Mouse (Mus musculus): Measurements from ENCODE around the gene Irf3. TPM values are rescaled to one million over a fixed set of nuclear protein-coding genes. Genes with fewer than 3 reads are reported as not detected.

Irf3 gene
- polyA plus RNA-seq, 1 experiment from 2014 or later: 56.8 TPM

GRCm38 (mm10) chr7:45043307-45043706 is 45.9 kb downstream of the Irf3 start:
- Histone ChIP-seq H3K4me2 (no peak overlapping the region), H3K36me3 (peaks cover 97% of the 10 kb centered on the region), H3K27me3 (replicated peaks) (no peaks in the 10 kb centered on the region), H3K27ac (replicated peaks) (no peak overlapping the region), H3K9me3 (replicated peaks) (no peaks in the 10 kb centered on the region), H3K4me1 (no peaks in the 10 kb centered on the region), H3K4me3 (replicated peaks) (no peak overlapping the region), H3K9ac (replicated peaks) (no peak overlapping the region)
- ATAC-seq (ENCODE audit: low FRiP score): no peak
- 96% methylated on average over 14 of the region's 14 CpGs for WGBS

GRCm38 (mm10) chr7:45045741-45046140 is 48.3 kb downstream of the Irf3 start:
- Histone ChIP-seq H3K9me3 (replicated peaks) (no peaks in the 10 kb centered on the region), H3K4me2 (no peak overlapping the region), H3K4me1 (peaks cover 19% of the 10 kb centered on the region), H3K27me3 (replicated peaks) (no peaks in the 10 kb centered on the region), H3K27ac (replicated peaks) (no peak overlapping the region), H3K4me3 (replicated peaks) (no peak overlapping the region), H3K36me3 (peaks cover 96% of the 10 kb centered on the region), H3K9ac (replicated peaks) (no peak overlapping the region)
- ATAC-seq (ENCODE audit: low FRiP score): no peak
- 94% methylated on average over 22 of the region's 22 CpGs for WGBS

- Histone ChIP-seq H3K9me3 (replicated peaks) (no peaks in the 10 kb centered on the region), H3K27me3 (replicated peaks) (no peaks in the 10 kb centered on the region), H3K9ac (replicated peaks) (no peak overlapping the region), H3K27ac (replicated peaks) (no peak overlapping the region), H3K4me1 (peaks cover 30% of the 10 kb centered on the region), H3K4me2 (no peak overlapping the region), H3K36me3 (peaks cover 84% of the 10 kb centered on the region), H3K4me3 (replicated peaks) (no peak overlapping the region)
- ATAC-seq (ENCODE audit: low FRiP score): no peak
- WGBS: 96% methylated on average over 26 of the region's 26 CpGs
Measured at GRCm38 (mm10) chr7:45046853-45047350, 49.5 kb downstream of the Irf3 start.

GRCm38 (mm10) chr7:45047491-45047890 is 50.0 kb downstream of the Irf3 start:
- H3K9ac ChIP-seq (replicated peaks): no peak overlapping the region
- H3K36me3 ChIP-seq: peaks cover 78% of the 10 kb centered on the region
- WGBS: 96% methylated on average over 14 of the region's 14 CpGs
- ATAC-seq (ENCODE audit: low FRiP score): no peak
- H3K4me2 ChIP-seq: no peak overlapping the region
- H3K4me1 ChIP-seq: peaks cover 33% of the 10 kb centered on the region
- H3K9me3 ChIP-seq (replicated peaks): no peaks in the 10 kb centered on the region
- H3K27me3 ChIP-seq (replicated peaks): no peaks in the 10 kb centered on the region
- no peak overlapping the region for H3K4me3 ChIP-seq (replicated peaks)
- no peak overlapping the region for H3K27ac ChIP-seq (replicated peaks)

GRCm38 (mm10) chr7:45048001-45048890 is 50.8 kb downstream of the Irf3 start:
- no peak overlapping the region for H3K4me2 ChIP-seq
- no peak for ATAC-seq (ENCODE audit: low FRiP score)
- H3K27me3 ChIP-seq (replicated peaks): no peaks in the 10 kb centered on the region
- H3K27ac ChIP-seq (replicated peaks): no peak overlapping the region
- 93% methylated on average over 38 of the region's 38 CpGs for WGBS
- H3K9ac ChIP-seq (replicated peaks): no peak overlapping the region
- H3K9me3 ChIP-seq (replicated peaks): no peaks in the 10 kb centered on the region
- no peak overlapping the region for H3K4me3 ChIP-seq (replicated peaks)
- peaks cover 71% of the 10 kb centered on the region for H3K36me3 ChIP-seq
- H3K4me1 ChIP-seq: peaks cover 33% of the 10 kb centered on the region

- H3K27ac ChIP-seq (replicated peaks): no peak overlapping the region
- peaks cover 62% of the 10 kb centered on the region for H3K36me3 ChIP-seq
- no peak overlapping the region for H3K9ac ChIP-seq (replicated peaks)
- no peaks in the 10 kb centered on the region for H3K27me3 ChIP-seq (replicated peaks)
- no peak for ATAC-seq (ENCODE audit: low FRiP score)
- WGBS: 95% methylated on average over 23 of the region's 23 CpGs
- H3K4me2 ChIP-seq: no peak overlapping the region
- peaks cover 38% of the 10 kb centered on the region for H3K4me1 ChIP-seq
- H3K4me3 ChIP-seq (replicated peaks): no peak overlapping the region
- H3K9me3 ChIP-seq (replicated peaks): no peaks in the 10 kb centered on the region
Measured at GRCm38 (mm10) chr7:45048923-45049657, 51.6 kb downstream of the Irf3 start.

- H3K27me3 ChIP-seq (replicated peaks): no peaks in the 10 kb centered on the region
Measured at GRCm38 (mm10) chr7:45050945-45051600, 53.6 kb downstream of the Irf3 start.

GRCm38 (mm10) chr7:45051601-45051974 is 54.1 kb downstream of the Irf3 start:
- 2% methylated on average over 13 of the region's 13 CpGs for WGBS
- no peaks in the 10 kb centered on the region for H3K27me3 ChIP-seq (replicated peaks)
- peak overlapping the region; percentile 97 for H3K4me2 ChIP-seq
- peaks cover 43% of the 10 kb centered on the region for H3K4me1 ChIP-seq
- no peak for ATAC-seq (ENCODE audit: low FRiP score)
- peak overlapping the region; percentile 99 for H3K27ac ChIP-seq (replicated peaks)
- peak overlapping the region; percentile 66 for H3K9ac ChIP-seq (replicated peaks)
- no peaks in the 10 kb centered on the region for H3K9me3 ChIP-seq (replicated peaks)
- peaks cover 37% of the 10 kb centered on the region for H3K36me3 ChIP-seq
- peak overlapping the region; percentile 81 for H3K4me3 ChIP-seq (replicated peaks)

More at GRCm38 (mm10) chr7:45050945-45051600, 53.6 kb downstream of the Irf3 start:
- peaks cover 42% of the 10 kb centered on the region for H3K36me3 ChIP-seq
- H3K27ac ChIP-seq (replicated peaks): peak overlapping the region; percentile 99
- H3K4me1 ChIP-seq: peaks cover 43% of the 10 kb centered on the region
- peak overlapping the region; percentile 66 for H3K9ac ChIP-seq (replicated peaks)
- H3K4me3 ChIP-seq (replicated peaks): peak overlapping the region; percentile 81
- peak overlapping the region; percentile 97 for H3K4me2 ChIP-seq
- H3K9me3 ChIP-seq (replicated peaks): no peaks in the 10 kb centered on the region
- 4% methylated on average over 16 of the region's 16 CpGs for WGBS
- ATAC-seq (ENCODE audit: low FRiP score): peak; percentile 33

Small RNA genes within 50 kb of the gene (microRNA-seq; reads per million reads assigned to microRNA genes)
- not detected for gene Mir7054

Other genes starting within 250 kb of the Irf3 start
- gene Vrk3, start 249.2 kb upstream of the Irf3 start, polyA plus RNA-seq (2015; fragmentation: Nextera tagmentation; extraction: Ambion mirVana): 28.9 and 29.7 TPM in 2 replicates
- gene Zfp473, start 246.6 kb upstream of the Irf3 start, polyA plus RNA-seq (2015; fragmentation: Nextera tagmentation; extraction: Ambion mirVana): 1.1 and 1.4 TPM in 2 replicates
- gene Nup62, start 181.6 kb upstream of the Irf3 start, polyA plus RNA-seq (2015; fragmentation: Nextera tagmentation; extraction: Ambion mirVana): 40.7 and 58.0 TPM in 2 replicates
- 0.78 and 4.7 TPM in 2 replicates for gene Il4i1, start 181.3 kb upstream of the Irf3 start, polyA plus RNA-seq (2015; fragmentation: Nextera tagmentation; extraction: Ambion mirVana)
- 3.6 and 4.1 TPM in 2 replicates for gene Atf5, start 181.0 kb upstream of the Irf3 start, polyA plus RNA-seq (2015; fragmentation: Nextera tagmentation; extraction: Ambion mirVana)
- 89.9 and 92.0 TPM in 2 replicates for gene Akt1s1, start 148.7 kb upstream of the Irf3 start, polyA plus RNA-seq (2015; fragmentation: Nextera tagmentation; extraction: Ambion mirVana)
- 105 and 110 TPM in 2 replicates for gene Tbc1d17, start 148.6 kb upstream of the Irf3 start, polyA plus RNA-seq (2015; fragmentation: Nextera tagmentation; extraction: Ambion mirVana)
- gene Pnkp, start 140.5 kb upstream of the Irf3 start, polyA plus RNA-seq (2015; fragmentation: Nextera tagmentation; extraction: Ambion mirVana): 29.2 and 29.6 TPM in 2 replicates
- 433 and 459 TPM in 2 replicates for gene Ptov1, start 127.9 kb upstream of the Irf3 start, polyA plus RNA-seq (2015; fragmentation: Nextera tagmentation; extraction: Ambion mirVana)
- 136 and 141 TPM in 2 replicates for gene Med25, start 104.9 kb upstream of the Irf3 start, polyA plus RNA-seq (2015; fragmentation: Nextera tagmentation; extraction: Ambion mirVana)
- 15.1 and 15.8 TPM in 2 replicates for gene Fuz, start 101.6 kb upstream of the Irf3 start, polyA plus RNA-seq (2015; fragmentation: Nextera tagmentation; extraction: Ambion mirVana)
- 122 and 126 TPM in 2 replicates for gene Ap2a1, start 68.2 kb upstream of the Irf3 start, polyA plus RNA-seq (2015; fragmentation: Nextera tagmentation; extraction: Ambion mirVana)
- gene Tsks, start 54.4 kb upstream of the Irf3 start, polyA plus RNA-seq (2015; fragmentation: Nextera tagmentation; extraction: Ambion mirVana): 0.14 and 0.24 TPM in 2 replicates
- gene Cpt1c, start 22.8 kb upstream of the Irf3 start, polyA plus RNA-seq (2015; fragmentation: Nextera tagmentation; extraction: Ambion mirVana): 55.5 and 59.0 TPM in 2 replicates
- 605 and 615 TPM in 2 replicates for gene Prmt1, start 11.1 kb upstream of the Irf3 start, polyA plus RNA-seq (2015; fragmentation: Nextera tagmentation; extraction: Ambion mirVana)
- 9.8 and 19.8 TPM in 2 replicates for gene Bcl2l12, start 1.1 kb downstream of the Irf3 start, polyA plus RNA-seq (2015; fragmentation: Nextera tagmentation; extraction: Ambion mirVana)
- gene Scaf1, start 18.7 kb downstream of the Irf3 start, polyA plus RNA-seq (2015; fragmentation: Nextera tagmentation; extraction: Ambion mirVana): 43.3 and 46.1 TPM in 2 replicates
- 14.2 and 24.2 TPM in 2 replicates for gene Rras, start 20.3 kb downstream of the Irf3 start, polyA plus RNA-seq (2015; fragmentation: Nextera tagmentation; extraction: Ambion mirVana)
- gene Prr12, start 55.2 kb downstream of the Irf3 start, polyA plus RNA-seq (2015; fragmentation: Nextera tagmentation; extraction: Ambion mirVana): 11.4 and 12.3 TPM in 2 replicates
- 65.8 and 66.5 TPM in 2 replicates for gene Nosip, start 64.8 kb downstream of the Irf3 start, polyA plus RNA-seq (2015; fragmentation: Nextera tagmentation; extraction: Ambion mirVana)
- gene Prrg2, start 65.0 kb downstream of the Irf3 start, polyA plus RNA-seq (2015; fragmentation: Nextera tagmentation; extraction: Ambion mirVana): 16.5 and 18.1 TPM in 2 replicates
- gene Rcn3, start 94.6 kb downstream of the Irf3 start, polyA plus RNA-seq (2015; fragmentation: Nextera tagmentation; extraction: Ambion mirVana): 112 and 118 TPM in 2 replicates
- 33.8 and 42.7 TPM in 2 replicates for gene Fcgrt, start 106.2 kb downstream of the Irf3 start, polyA plus RNA-seq (2015; fragmentation: Nextera tagmentation; extraction: Ambion mirVana)
- gene Rps11, start 126.8 kb downstream of the Irf3 start, polyA plus RNA-seq (2015; fragmentation: Nextera tagmentation; extraction: Ambion mirVana): 759 and 947 TPM in 2 replicates
- 649 and 787 TPM in 2 replicates for gene Rpl13a, start 131.1 kb downstream of the Irf3 start, polyA plus RNA-seq (2015; fragmentation: Nextera tagmentation; extraction: Ambion mirVana)
- 0.12 and 0.24 TPM in 2 replicates for gene Gm45713, start 138.6 kb downstream of the Irf3 start, polyA plus RNA-seq (2015; fragmentation: Nextera tagmentation; extraction: Ambion mirVana)
- 1.8 and 3.8 TPM in 2 replicates for gene Flt3l, start 138.8 kb downstream of the Irf3 start, polyA plus RNA-seq (2015; fragmentation: Nextera tagmentation; extraction: Ambion mirVana)
- gene Pih1d1, start 156.7 kb downstream of the Irf3 start, polyA plus RNA-seq (2015; fragmentation: Nextera tagmentation; extraction: Ambion mirVana): 81.7 and 82.9 TPM in 2 replicates
- 19.5 and 26.8 TPM in 2 replicates for gene Aldh16a1, start 156.9 kb downstream of the Irf3 start, polyA plus RNA-seq (2015; fragmentation: Nextera tagmentation; extraction: Ambion mirVana)
- gene Slc17a7, start 166.3 kb downstream of the Irf3 start, polyA plus RNA-seq (2015; fragmentation: Nextera tagmentation; extraction: Ambion mirVana): 0.37 and 0.55 TPM in 2 replicates
- gene Gfy, start 181.9 kb downstream of the Irf3 start, polyA plus RNA-seq (2015; fragmentation: Nextera tagmentation; extraction: Ambion mirVana): not detected in 2 replicates
- not detected in 2 replicates for gene Pth2, start 183.3 kb downstream of the Irf3 start, polyA plus RNA-seq (2015; fragmentation: Nextera tagmentation; extraction: Ambion mirVana)
- 0.36 and 0.60 TPM in 2 replicates for gene Ccdc155, start 207.2 kb downstream of the Irf3 start, polyA plus RNA-seq (2015; fragmentation: Nextera tagmentation; extraction: Ambion mirVana)
- 15.6 and 17.7 TPM in 2 replicates for gene Dkkl1, start 214.5 kb downstream of the Irf3 start, polyA plus RNA-seq (2015; fragmentation: Nextera tagmentation; extraction: Ambion mirVana)
- 28.9 and 44.5 TPM in 2 replicates for gene Tead2, start 218.1 kb downstream of the Irf3 start, polyA plus RNA-seq (2015; fragmentation: Nextera tagmentation; extraction: Ambion mirVana)
- gene Cd37, start 241.5 kb downstream of the Irf3 start, polyA plus RNA-seq (2015; fragmentation: Nextera tagmentation; extraction: Ambion mirVana): 1.7 and 12.4 TPM in 2 replicates
- gene Slc6a16, start 243.4 kb downstream of the Irf3 start, polyA plus RNA-seq (2015; fragmentation: Nextera tagmentation; extraction: Ambion mirVana): 0.67 and 0.78 TPM in 2 replicates